Mouse (Mus musculus) midbrain, embryonic 11.5 days (tissue): ENCODE measurements around the gene Ephx4. TPM values are rescaled to one million over a fixed set of nuclear protein-coding genes. Genes with fewer than 3 reads are reported as not detected.

ENCODE experiments used
- ATAC-seq: fragments of 200-750 bp; cut with Nextera tagmentation; 2 replicates; pipeline ENCODE4 v1.8.0; 2017; ENCODE audit warnings: moderate TSS enrichment, moderate library complexity; ENCODE audit not compliant: low FRiP score
- DNase-seq: peaks from one replicate; pipeline ENCODE4 v3.0.0; 2015; ENCODE audit warnings: low spot score; ENCODE audit errors: missing footprints
- H3K27ac ChIP-seq: fragments of 300-500 bp; sonication (generic); 2 replicates; pipeline ENCODE4 v1.5.1; 2014; ENCODE audit warnings: low read depth, low read length
- H3K27me3 ChIP-seq: fragments of 300-500 bp; sonication (generic); 2 replicates; pipeline ENCODE4 v1.6.1; 2014; ENCODE audit warnings: mild to moderate bottlenecking, low read length, moderate library complexity, mixed read lengths; ENCODE audit not compliant: control insufficient read depth, insufficient read depth
- H3K36me3 ChIP-seq: fragments of 300-500 bp; sonication (generic); 2 replicates; pipeline ENCODE4 v1.6.1; 2014; ENCODE audit warnings: mild to moderate bottlenecking, low read length, moderate library complexity, mixed read lengths; ENCODE audit not compliant: control insufficient read depth, insufficient read depth
- H3K4me1 ChIP-seq: fragments of 300-500 bp; sonication (generic); 2 replicates; pipeline ENCODE4 v1.6.1; 2014; ENCODE audit warnings: low read length; ENCODE audit not compliant: control insufficient read depth, insufficient read depth
- H3K4me2 ChIP-seq: fragments of 300-500 bp; sonication (generic); 2 replicates; pipeline ENCODE4 v1.6.1; 2014; ENCODE audit warnings: mild to moderate bottlenecking, moderate library complexity
- H3K4me3 ChIP-seq: fragments of 300-500 bp; sonication (generic); 2 replicates; pipeline ENCODE4 v1.5.1; 2014; ENCODE audit warnings: low read depth, low read length
- H3K9ac ChIP-seq: fragments of 300-500 bp; sonication (generic); 2 replicates; pipeline ENCODE4 v1.6.1; 2014; ENCODE audit warnings: low read length
- H3K9me3 ChIP-seq: fragments of 300-500 bp; sonication (generic); 2 replicates; pipeline ENCODE4 v1.6.1; 2016; ENCODE audit warnings: low read length; ENCODE audit not compliant: control insufficient read depth
- WGBS: fragments of 180-500 bp; shearing (Covaris S2); extraction: QIAGEN DNeasy Blood & Tissue Kit; methylation state at CpG from one replicate; pipeline ENCODE4 v1.1.7; 2014; 5-methylcytosine and 5-hydroxymethylcytosine counted together
- polyA plus RNA-seq: library from polyadenylated mRNA; unstranded; fragments of >200 nt; fragmentation: Nextera tagmentation; extraction: Ambion mirVana; gene quantifications from 2 replicates; pipeline ENCODE4 v1.2.1, GENCODE M21; 2014

Ephx4 gene
- polyA plus RNA-seq, 1 experiment from 2014 or later = 0.72 TPM

DNA sequence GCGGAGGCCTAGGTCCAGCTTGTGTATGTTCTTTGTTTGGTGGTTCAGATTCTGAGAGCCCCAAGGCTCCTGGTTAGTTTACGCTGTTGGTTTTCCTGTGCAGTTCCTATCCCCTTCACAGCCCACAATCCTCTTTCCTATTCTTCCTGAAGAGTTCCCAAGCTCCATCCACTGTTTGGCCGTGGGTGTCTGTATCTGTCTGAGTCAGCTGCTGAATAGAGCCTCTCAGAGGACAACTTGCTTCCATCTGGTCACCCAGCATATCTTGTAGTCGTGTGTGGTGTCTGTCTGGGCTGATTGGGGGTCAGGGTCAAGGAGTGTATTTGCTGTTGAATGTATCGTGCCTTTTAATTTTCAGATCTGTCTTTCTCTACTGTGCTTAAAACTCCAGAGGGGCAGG is 39.3 kb downstream of the Ephx4 start:
- Histone ChIP-seq H3K27ac (no peak overlapping the region), H3K4me3 (no peak overlapping the region), H3K4me1 (0 out of 2 replicates have a peak, but pooled peaks cover 5% of the 10 kb centered on the region), H3K9ac (no peak overlapping the region), H3K36me3 (no peaks in the 10 kb centered on the region), H3K9me3 (no peaks in the 10 kb centered on the region), H3K4me2 (no peak overlapping the region), H3K27me3 (no peaks in the 10 kb centered on the region)
- WGBS = 85% methylated on average over 5 of the region's 5 CpGs
- DNase-seq = no peak
- no peak for ATAC-seq

DNA sequence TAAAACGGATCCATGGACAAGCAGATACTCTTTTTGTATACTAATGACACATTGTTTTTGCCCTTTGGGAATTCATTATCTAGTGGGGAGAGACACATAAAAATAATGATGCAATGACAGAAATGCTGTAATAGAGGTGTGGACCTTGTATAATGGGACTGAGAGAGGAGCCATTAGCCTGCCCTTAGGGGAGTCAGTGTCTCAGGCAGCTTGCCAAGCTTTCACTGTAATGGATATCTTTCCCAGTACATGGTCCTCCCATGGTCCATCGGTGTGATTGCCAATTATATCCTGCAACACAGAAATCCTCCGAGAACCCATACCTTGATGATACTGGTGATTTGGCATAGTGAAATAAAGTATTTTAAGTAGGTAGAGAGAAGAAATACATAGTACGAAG is 41.7 kb downstream of the Ephx4 start:
- H3K9ac ChIP-seq = no peak overlapping the region
- no peak overlapping the region for H3K4me2 ChIP-seq
- H3K36me3 ChIP-seq = no peaks in the 10 kb centered on the region
- H3K27ac ChIP-seq = no peak overlapping the region
- no peaks in the 10 kb centered on the region for H3K9me3 ChIP-seq
- DNase-seq (no peak), ATAC-seq (no peak)
- H3K27me3 ChIP-seq = no peaks in the 10 kb centered on the region
- 95% methylated on average over 4 of the region's 4 CpGs for WGBS
- H3K4me3 ChIP-seq = no peak overlapping the region
- no peaks in the 10 kb centered on the region for H3K4me1 ChIP-seq

DNA sequence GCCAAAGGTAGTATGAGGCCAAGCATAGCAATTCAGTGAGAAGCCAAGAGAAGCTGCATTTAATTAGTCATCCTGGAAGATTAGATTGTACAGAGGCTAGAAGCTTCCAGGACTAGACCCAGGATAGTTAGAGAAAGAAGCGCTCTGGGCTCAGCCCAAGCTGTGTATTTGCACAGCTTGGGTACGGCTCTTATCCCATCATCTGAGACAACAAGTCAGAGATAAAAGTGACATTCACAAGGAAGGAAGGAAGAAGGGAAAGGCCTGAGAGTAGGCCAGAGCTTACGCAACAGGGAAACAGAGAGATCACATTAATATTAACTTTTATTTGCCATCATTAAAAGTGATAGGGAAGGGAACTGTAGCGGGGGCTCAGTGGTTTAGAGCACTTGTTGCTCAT is 45.4 kb downstream of the Ephx4 start:
- no peak overlapping the region for H3K4me3 ChIP-seq
- H3K4me1 ChIP-seq = no peaks in the 10 kb centered on the region
- no peak overlapping the region for H3K27ac ChIP-seq
- no peak for DNase-seq
- 89% methylated on average over 4 of the region's 4 CpGs for WGBS
- no peak for ATAC-seq
- no peaks in the 10 kb centered on the region for H3K36me3 ChIP-seq
- no peak overlapping the region for H3K9ac ChIP-seq
- no peaks in the 10 kb centered on the region for H3K27me3 ChIP-seq
- H3K9me3 ChIP-seq = no peaks in the 10 kb centered on the region
- no peak overlapping the region for H3K4me2 ChIP-seq

- Histone ChIP-seq H3K27ac (no peak overlapping the region), H3K4me3 (no peak overlapping the region)
- WGBS = 96% methylated on average over 4 of the region's 4 CpGs
Measured at GRCm38 (mm10) chr5:107448784-107449183, 46.2 kb downstream of the Ephx4 start.

DNA sequence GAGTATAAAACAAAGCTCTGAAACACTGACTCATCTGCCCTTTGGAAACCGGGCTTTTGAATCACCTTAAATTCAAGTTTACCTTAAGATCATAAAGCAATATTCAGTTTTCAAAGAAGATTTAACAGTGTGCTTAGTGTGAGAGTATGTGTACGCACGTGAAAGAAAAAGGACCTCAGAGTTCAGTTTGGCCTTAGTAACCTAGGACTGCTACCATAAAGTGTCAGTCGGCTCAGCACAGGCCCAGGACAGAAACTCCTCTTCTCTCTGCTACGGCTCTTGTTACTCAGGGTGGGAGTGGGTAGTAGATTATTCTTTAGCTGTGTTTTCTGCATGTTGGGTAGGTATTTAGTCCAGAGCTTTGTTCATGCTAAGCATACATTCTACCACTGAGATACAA is 47.1 kb downstream of the Ephx4 start:
- H3K36me3 ChIP-seq = no peaks in the 10 kb centered on the region
- no peaks in the 10 kb centered on the region for H3K27me3 ChIP-seq
- H3K9ac ChIP-seq = no peak overlapping the region
- H3K4me2 ChIP-seq = no peak overlapping the region
- no peak for DNase-seq
- H3K4me1 ChIP-seq = no peaks in the 10 kb centered on the region
- no peak overlapping the region for H3K4me3 ChIP-seq
- no peak overlapping the region for H3K27ac ChIP-seq
- 87% methylated on average over 5 of the region's 5 CpGs for WGBS
- H3K9me3 ChIP-seq = no peaks in the 10 kb centered on the region
- ATAC-seq = no peak

More at GRCm38 (mm10) chr5:107448784-107449183, 46.2 kb downstream of the Ephx4 start:
- Histone ChIP-seq H3K27me3 (no peaks in the 10 kb centered on the region), H3K9ac (no peak overlapping the region), H3K36me3 (no peaks in the 10 kb centered on the region), H3K4me1 (no peaks in the 10 kb centered on the region), H3K4me2 (no peak overlapping the region), H3K9me3 (no peaks in the 10 kb centered on the region)
- ATAC-seq (no peak), DNase-seq (no peak)

- Histone ChIP-seq H3K4me2 (no peak overlapping the region), H3K9me3 (no peaks in the 10 kb centered on the region), H3K4me1 (no peaks in the 10 kb centered on the region), H3K4me3 (no peak overlapping the region), H3K9ac (no peak overlapping the region), H3K27me3 (no peaks in the 10 kb centered on the region), H3K36me3 (no peaks in the 10 kb centered on the region), H3K27ac (no peak overlapping the region)
- DNase-seq (no peak), ATAC-seq (no peak)
- WGBS = 93% methylated on average over 5 of the region's 5 CpGs
Measured at GRCm38 (mm10) chr5:107450299-107450698, 47.8 kb downstream of the Ephx4 start.

DNA sequence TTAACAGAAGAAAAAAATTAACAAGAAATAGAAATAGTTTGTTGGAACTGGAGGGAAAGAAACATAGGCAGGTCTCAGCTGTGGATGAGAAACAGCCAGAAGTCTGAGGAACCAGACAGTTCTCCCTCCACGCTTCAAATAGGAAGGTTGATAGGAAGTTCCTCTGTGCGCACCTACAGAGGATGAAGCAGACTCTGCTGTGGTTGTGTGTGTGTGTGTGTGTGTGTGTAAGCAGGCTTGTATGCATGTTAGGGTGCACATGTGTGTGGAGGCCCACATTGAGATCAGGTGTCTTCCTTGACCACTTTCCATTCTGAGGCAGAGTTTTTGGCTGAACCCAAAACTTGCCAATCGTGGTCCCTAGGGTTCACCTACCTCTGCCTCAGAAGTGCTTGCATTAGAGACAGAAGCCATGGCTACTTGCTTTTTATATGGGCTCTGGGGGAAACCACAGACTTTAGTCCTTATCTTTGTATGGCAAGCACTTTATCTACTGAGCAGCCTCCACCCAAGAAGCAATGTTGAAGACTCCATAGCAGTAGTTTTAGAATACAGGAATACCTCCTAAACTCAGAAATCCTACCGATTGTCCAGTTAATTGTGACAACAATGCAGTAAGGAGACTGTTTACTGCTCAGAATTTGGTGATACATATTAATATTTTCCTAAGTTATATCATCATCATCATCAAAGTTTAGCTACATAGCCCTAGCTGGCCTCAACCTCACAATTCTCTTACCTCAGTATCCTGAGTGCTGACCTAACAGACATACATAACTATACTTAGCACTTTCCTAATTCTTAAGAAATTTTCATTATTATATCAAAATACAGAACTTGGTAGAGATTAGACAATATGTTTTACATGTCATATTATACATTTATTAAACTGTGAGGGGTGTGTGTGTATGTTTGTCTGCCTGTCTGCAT is 59.9 kb downstream of the Ephx4 start:
- H3K36me3 ChIP-seq = no peaks in the 10 kb centered on the region
- H3K9me3 ChIP-seq = no peaks in the 10 kb centered on the region
- H3K27ac ChIP-seq = no peak overlapping the region
- no peak for ATAC-seq
- H3K4me3 ChIP-seq = no peak overlapping the region
- no peaks in the 10 kb centered on the region for H3K4me1 ChIP-seq
- no peaks in the 10 kb centered on the region for H3K27me3 ChIP-seq
- no peak overlapping the region for H3K4me2 ChIP-seq
- no peak for DNase-seq
- H3K9ac ChIP-seq = no peak overlapping the region
- 88% methylated on average over 4 of the region's 4 CpGs for whole genome bisulfite sequencing

DNA sequence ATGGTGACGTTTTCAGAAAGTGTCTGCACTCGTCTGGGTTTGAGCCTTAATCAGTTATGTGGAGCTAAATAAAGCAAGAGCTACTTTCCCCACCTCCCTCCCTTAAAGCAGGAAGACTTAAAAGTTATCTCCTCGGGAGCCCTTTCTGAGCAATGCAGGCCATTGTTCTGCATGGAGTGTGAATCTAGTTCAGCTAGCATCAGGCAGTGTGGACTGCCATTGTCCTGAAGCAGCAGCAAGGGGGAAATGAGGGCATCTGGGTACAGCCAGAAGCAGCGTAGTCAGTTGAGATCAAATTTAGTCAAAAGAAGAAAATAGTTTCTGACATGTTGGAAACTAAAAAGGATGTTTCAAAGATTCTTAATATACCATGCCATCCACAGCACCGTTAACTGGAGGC is 64.0 kb downstream of the Ephx4 start:
- H3K4me2 ChIP-seq = no peak overlapping the region
- ATAC-seq = no peak
- WGBS = 37% methylated on average over 5 of the region's 5 CpGs

DNA sequence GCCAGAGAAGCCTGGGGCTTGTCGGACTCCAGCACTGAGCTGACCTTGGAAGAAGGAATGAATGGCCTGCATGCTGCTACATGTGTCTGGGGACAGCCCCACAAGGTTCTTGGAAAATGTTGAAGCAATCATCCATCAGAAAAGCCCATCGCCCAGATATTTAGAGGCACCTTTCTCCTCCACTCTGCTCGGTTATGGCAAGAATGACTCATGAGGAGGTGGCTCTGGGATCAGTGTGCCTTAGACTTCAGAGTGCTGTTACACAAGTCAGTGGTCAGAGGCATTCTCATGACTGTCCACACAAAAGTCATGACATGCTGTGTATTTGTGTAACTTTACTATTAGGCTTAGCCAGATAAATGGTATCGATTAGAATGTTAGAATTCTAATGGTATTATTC is 64.6 kb downstream of the Ephx4 start:
- Histone ChIP-seq H3K4me3 (no peak overlapping the region), H3K27me3 (no peaks in the 10 kb centered on the region), H3K4me2 (no peak overlapping the region), H3K36me3 (peaks cover 2% of the 10 kb centered on the region; the same call in 1 of the 2 replicates), H3K27ac (no peak overlapping the region), H3K9me3 (no peaks in the 10 kb centered on the region), H3K9ac (no peak overlapping the region), H3K4me1 (no peaks in the 10 kb centered on the region)
- DNase-seq (no peak), ATAC-seq (no peak)
- 78% methylated on average over 4 of the region's 4 CpGs for WGBS

More for the DNA sequence above, 64.0 kb downstream of the Ephx4 start:
- Histone ChIP-seq H3K9ac (no peak overlapping the region), H3K4me3 (no peak overlapping the region), H3K27ac (no peak overlapping the region), H3K36me3 (peaks cover 2% of the 10 kb centered on the region; the same call in 1 of the 2 replicates), H3K4me1 (no peaks in the 10 kb centered on the region), H3K9me3 (no peaks in the 10 kb centered on the region), H3K27me3 (no peaks in the 10 kb centered on the region)
- DNase-seq = no peak
